Mouse (Mus musculus) CH12.LX (cell line): ENCODE data around the gene Rnf145. TPM values are rescaled to one million over a fixed set of nuclear protein-coding genes. Genes with fewer than 3 reads are reported as not detected.

ENCODE experiments used
- DNase-seq: peaks from one replicate; pipeline ENCODE4 v3.0.0-alpha.2; 2013; ENCODE audit errors: extremely low read depth
- H3K27ac ChIP-seq: 2 replicates; pipeline ENCODE4 v1.5.1; 2012; ENCODE audit warnings: low read depth, mild to moderate bottlenecking, control low read depth, moderate library complexity; ENCODE audit not compliant: insufficient read depth
- H3K27me3 ChIP-seq: replicated peaks from 2 replicates; pipeline ENCODE3; 2012; ENCODE audit warnings: inconsistent platforms
- H3K36me3 ChIP-seq, 2 experiments: replicated peaks in 1 of 2; 2 replicates each; pipeline versions ENCODE3 to v1.6.1; 2012; ENCODE audit warnings: inconsistent platforms in 1 of 2, low read length in 1 of 2, mild to moderate bottlenecking in 1 of 2, mixed read lengths in 1 of 2, moderate library complexity in 1 of 2; ENCODE audit not compliant: control insufficient read depth in 1 of 2, insufficient read depth in 1 of 2
- H3K4me1 ChIP-seq, 2 experiments: 2 replicates each; pipeline ENCODE4 v1.6.1; 2012; ENCODE audit warnings: inconsistent platforms in 1 of 2, moderate library complexity in 1 of 2; ENCODE audit not compliant: insufficient read depth in 2 of 2, control insufficient read depth in 1 of 2
- H3K4me2 ChIP-seq: 2 replicates; pipeline ENCODE4 v1.6.1; 2012; ENCODE audit warnings: low read depth, mild to moderate bottlenecking, control low read depth; ENCODE audit not compliant: poor library complexity, insufficient read depth, severe bottlenecking
- H3K4me3 ChIP-seq, 3 experiments: fragments of 150-350 bp in 1 of 3; sonication (generic) in 1 of 3; replicated peaks in 1 of 3; 2 replicates each; pipeline versions ENCODE3 to v1.5.1; 2011 to 2012; ENCODE audit warnings: low read depth in 2 of 3, low read length in 2 of 3, mild to moderate bottlenecking in 2 of 3, moderate library complexity in 2 of 3, control low read depth in 1 of 3, improper control_type of control experiment in 1 of 3, inconsistent platforms in 1 of 3, mixed read lengths in 1 of 3; ENCODE audit not compliant: poor library complexity in 1 of 3
- H3K79me2 ChIP-seq: replicated peaks from 2 replicates; pipeline ENCODE4 v1.6.1; 2012; ENCODE audit warnings: mild to moderate bottlenecking, moderate library complexity; ENCODE audit not compliant: control insufficient read depth, poor library complexity, insufficient read depth, severe bottlenecking; ENCODE audit errors: extremely low read depth
- H3K9ac ChIP-seq: 2 replicates; pipeline ENCODE4 v1.6.1; 2012; ENCODE audit warnings: low read depth, mild to moderate bottlenecking, control low read depth, moderate library complexity; ENCODE audit not compliant: insufficient read depth
- H3K9me3 ChIP-seq: replicated peaks from 2 replicates; pipeline ENCODE3; 2012; ENCODE audit warnings: low read length, inconsistent platforms, mixed read lengths
- CHD2 ChIP-seq: IDR thresholded peaks from 2 replicates; pipeline ENCODE4 v1.6.1; 2011; ENCODE audit warnings: low read length, improper control_type of control experiment
- E2F4 ChIP-seq: IDR thresholded peaks from 2 replicates; pipeline ENCODE4 v1.6.1; 2011; ENCODE audit warnings: low read depth, low read length, improper control_type of control experiment; ENCODE audit not compliant: insufficient replicate concordance
- EP300 ChIP-seq: IDR thresholded peaks from 2 replicates; pipeline ENCODE4 v1.6.1; 2011; ENCODE audit warnings: low read length, improper control_type of control experiment
- HCFC1 ChIP-seq: IDR thresholded peaks from 2 replicates; pipeline ENCODE4 v1.6.1; 2012; ENCODE audit warnings: low read depth, mild to moderate bottlenecking, inconsistent platforms, low read length, improper control_type of control experiment
- IRF4 ChIP-seq: IDR thresholded peaks from 2 replicates; pipeline ENCODE4 v1.6.1; 2014; ENCODE audit warnings: low read depth, mild to moderate bottlenecking, inconsistent platforms, low read length, improper control_type of control experiment
- JUN ChIP-seq: IDR thresholded peaks from 2 replicates; pipeline ENCODE4 v1.6.1; 2011; ENCODE audit warnings: low read depth, mild to moderate bottlenecking, low read length, improper control_type of control experiment, moderate library complexity; ENCODE audit not compliant: insufficient read depth
- JUND ChIP-seq: conservative IDR thresholded peaks from 2 replicates; pipeline ENCODE4 v1.6.1; 2011; ENCODE audit warnings: low read depth, low read length, improper control_type of control experiment
- KAT2A ChIP-seq: IDR thresholded peaks from 2 replicates; pipeline ENCODE4 v1.6.1; 2012; ENCODE audit warnings: low read length, improper control_type of control experiment, inconsistent platforms; ENCODE audit not compliant: insufficient replicate concordance
- MAFK ChIP-seq: IDR thresholded peaks from 2 replicates; pipeline ENCODE4 v1.6.1; 2011; ENCODE audit warnings: low read length, improper control_type of control experiment; ENCODE audit not compliant: insufficient replicate concordance
- MAZ ChIP-seq: IDR thresholded peaks from 2 replicates; pipeline ENCODE4 v1.6.1; 2012; ENCODE audit warnings: low read depth, mild to moderate bottlenecking, inconsistent platforms, low read length, improper control_type of control experiment, moderate library complexity
- MXI1 ChIP-seq: IDR thresholded peaks from 2 replicates; pipeline ENCODE4 v1.6.1; 2011; ENCODE audit warnings: mild to moderate bottlenecking, low read depth, low read length, improper control_type of control experiment
- NELFE ChIP-seq: IDR thresholded peaks from 2 replicates; pipeline ENCODE4 v1.6.1; 2011; ENCODE audit warnings: low read depth, low read length, improper control_type of control experiment
- NRF1 ChIP-seq: IDR thresholded peaks from 2 replicates; pipeline ENCODE4 v1.6.1; 2014; ENCODE audit warnings: low read depth, mild to moderate bottlenecking, inconsistent platforms, low read length, improper control_type of control experiment, moderate library complexity
- PAX5 ChIP-seq: IDR thresholded peaks from 2 replicates; pipeline ENCODE4 v1.6.1; 2012; ENCODE audit warnings: low read length, inconsistent platforms, mixed read lengths
- POLR2A ChIP-seq: IDR thresholded peaks from 2 replicates; pipeline ENCODE4 v1.6.1; 2011; ENCODE audit warnings: low read depth, mild to moderate bottlenecking, improper control_type of control experiment, low read length
- RAD21 ChIP-seq: IDR thresholded peaks from 2 replicates; pipeline ENCODE4 v1.6.1; 2011; ENCODE audit warnings: low read depth, mild to moderate bottlenecking, low read length, improper control_type of control experiment, moderate library complexity
- RCOR1 ChIP-seq: conservative IDR thresholded peaks from 2 replicates; pipeline ENCODE4 v1.6.1; 2012; ENCODE audit warnings: low read depth, mild to moderate bottlenecking, inconsistent platforms, low read length, improper control_type of control experiment
- SIN3A ChIP-seq: IDR thresholded peaks from 2 replicates; pipeline ENCODE4 v1.6.1; 2012; ENCODE audit warnings: low read length, improper control_type of control experiment, inconsistent platforms
- SMC3 ChIP-seq: IDR thresholded peaks from 2 replicates; pipeline ENCODE4 v1.6.1; 2011; ENCODE audit warnings: low read depth, low read length, improper control_type of control experiment
- TBP ChIP-seq: conservative IDR thresholded peaks from 2 replicates; pipeline ENCODE4 v1.6.1; 2011; ENCODE audit warnings: low read depth, low read length, improper control_type of control experiment
- TCF12 ChIP-seq: IDR thresholded peaks from 2 replicates; pipeline ENCODE4 v1.6.1; 2014; ENCODE audit warnings: low read depth, mild to moderate bottlenecking, inconsistent platforms, low read length, improper control_type of control experiment
- UBTF ChIP-seq: IDR thresholded peaks from 2 replicates; pipeline ENCODE4 v1.6.1; 2012; ENCODE audit warnings: low read depth, mild to moderate bottlenecking, inconsistent platforms, low read length, improper control_type of control experiment, moderate library complexity
- USF1 ChIP-seq: IDR thresholded peaks from 2 replicates; pipeline ENCODE4 v1.6.1; 2014; ENCODE audit warnings: low read depth, mild to moderate bottlenecking, inconsistent platforms, low read length, improper control_type of control experiment
- dilution Hi-C: fragments of 300-500 bp; cut with MboI; formaldehyde crosslinking; loops from 2 replicates; pipeline ENCODE4 v1.14.3; 2020; ENCODE audit warnings: low sequenced_read_pairs; ENCODE audit not compliant: extremely low pct_unique_long_range_greater_than_20kb, extremely low pct_ligation_motif_present
- in situ Hi-C: fragments of 300-500 bp; cut with MboI; formaldehyde crosslinking; loops from 3 replicates; pipeline ENCODE4 v1.14.3; 2019; ENCODE audit warnings: low sequenced_read_pairs, low pct_ligation_motif_present, low pct_unique_long_range_greater_than_20kb, mixed read lengths
- polyA plus RNA-seq: library from polyadenylated mRNA; unstranded; fragments of >175 nt; gene quantifications from 2 replicates; pipeline ENCODE4 v1.2.1, GENCODE M21; 2012; ENCODE audit warnings: low read depth; ENCODE audit not compliant: insufficient read length
- total RNA-seq, 2 experiments: library from RNA; depleted of rRNA; stranded (reverse); fragments of 300-350 nt in 1 of 2; fragments of >200 nt in 1 of 2; gene quantifications; 2 replicates each; pipeline ENCODE4 v1.2.3; 2012 to 2014

Rnf145 gene
- total and polyA plus RNA-seq, 3 experiments, result 44.3 to 60.5 (median 44.5) TPM

DNA sequence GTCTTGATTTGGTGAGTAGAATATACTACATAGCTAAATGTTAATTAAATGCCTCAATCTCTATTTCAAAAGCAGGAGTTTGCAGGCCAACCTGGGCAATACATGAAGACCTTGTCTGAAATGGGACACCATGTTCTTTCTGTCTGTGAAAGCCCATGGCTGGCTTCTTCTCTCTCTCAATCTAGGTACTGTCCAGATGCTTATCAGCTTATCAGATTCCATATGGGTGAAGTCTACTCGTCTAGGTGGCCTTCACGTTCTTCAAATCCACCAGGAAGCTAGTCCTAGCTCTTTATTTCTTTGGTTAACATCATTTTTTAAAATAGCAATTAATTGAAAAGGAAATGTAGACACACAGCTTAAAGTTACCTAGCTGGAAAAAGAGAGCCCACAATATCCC, 8.9 kb upstream of the Rnf145 start:
- Histone ChIP-seq H3K4me1 (peaks cover 0 to 3% of the 10 kb centered on the region in 2 experiments; a peak in 2 of 4 replicates), H3K27ac (no peak overlapping the region), H3K9me3 (no peaks in the 10 kb centered on the region), H3K9ac (no peak overlapping the region), H3K36me3 (no peaks in the 10 kb centered on the region), H3K4me3 (no peak overlapping the region), H3K27me3 (no peaks in the 10 kb centered on the region), H3K4me2 (no peak overlapping the region), H3K79me2 (no peaks in the 10 kb centered on the region)
- TF ChIP-seq HCFC1 (no peak), SIN3A (no peak), MAFK (no peak), USF1 (no peak), MAZ (no peak), KAT2A (no peak), E2F4 (no peak), JUND (no peak), TBP (no peak), NELFE (no peak), SMC3 (no peak), POLR2A (no peak), CHD2 (no peak), PAX5 (no peak), TCF12 (no peak), MXI1 (no peak)
- DNase-seq, result no peak
- dilution Hi-C loops, result no loop called here
- in situ Hi-C loops, result no loop called here

DNA sequence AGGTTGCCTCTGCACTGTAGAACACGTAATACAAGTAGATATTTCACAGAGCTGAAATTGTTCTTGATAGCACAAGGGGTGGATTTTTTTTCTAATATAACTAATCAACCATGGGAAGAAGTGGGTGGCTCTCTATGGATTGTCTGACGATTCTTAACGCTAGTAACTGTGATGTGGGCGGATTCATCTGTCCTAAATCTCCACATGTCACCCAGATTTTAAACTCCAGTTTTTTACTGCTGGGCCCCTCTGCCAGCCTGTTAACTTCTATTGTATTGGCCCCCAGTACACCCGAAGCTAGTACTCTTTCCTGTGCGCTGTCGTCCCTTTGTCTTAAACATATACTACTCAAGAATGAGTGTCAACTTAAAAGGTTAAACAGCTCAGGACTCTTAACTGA, 8.4 kb upstream of the Rnf145 start:
- in situ Hi-C loops, result no loop called here
- H3K36me3 ChIP-seq, result no peaks in the 10 kb centered on the region
- no peaks in the 10 kb centered on the region for H3K27me3 ChIP-seq
- H3K4me1 ChIP-seq, result no peaks in the 10 kb centered on the region
- no peak overlapping the region for H3K4me3 ChIP-seq
- no peak overlapping the region for H3K4me2 ChIP-seq
- dilution Hi-C loops, result no loop called here
- no peak for DNase-seq
- H3K79me2 ChIP-seq, result no peaks in the 10 kb centered on the region
- H3K27ac ChIP-seq, result no peak overlapping the region
- no peak overlapping the region for H3K9ac ChIP-seq
- TF ChIP-seq EP300 (no peak), POLR2A (no peak), RCOR1 (no peak), NRF1 (no peak), JUN (no peak), SMC3 (no peak), UBTF (no peak), HCFC1 (no peak), RAD21 (no peak), JUND (no peak), IRF4 (no peak)
- H3K9me3 ChIP-seq, result no peaks in the 10 kb centered on the region
